Mouse (Mus musculus): Measurements from ENCODE around the gene Apbb1.

DNA sequence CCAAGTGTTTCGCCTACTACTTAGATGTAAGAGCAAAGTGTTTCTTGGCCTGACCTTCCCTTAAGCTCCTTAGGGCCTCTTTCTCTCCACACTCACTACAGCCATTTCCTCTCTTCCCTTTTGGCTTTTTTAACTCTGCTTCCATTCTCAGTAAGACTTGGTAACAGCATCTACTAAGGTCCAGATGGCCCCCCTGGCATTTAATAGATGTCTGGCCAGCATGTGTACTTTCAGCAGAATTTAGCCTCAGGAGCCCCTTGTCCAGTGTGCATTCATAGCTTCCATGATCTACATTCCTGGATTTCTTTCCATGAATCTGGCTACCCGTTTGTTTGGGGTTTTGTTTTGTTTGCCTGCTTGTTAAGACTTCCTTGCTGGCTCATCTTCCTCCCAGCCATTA, 3.0 kb downstream of the Apbb1 start:
- TF ChIP-seq GATA1 (IDR thresholded peaks at IDR 0.05; ENCODE audit: low read length) (no peak), TAL1 (IDR thresholded peaks at IDR 0.05; ENCODE audit: low read length) (no peak)

Measured in erythroblast, embryonic 14.5 days (primary cell).